21 mouse cellular contexts compared by ENCODE assay signal in genomic region chr8:35884545-35884944, GRCm38 (mm10).
DNase-seq lines count a peak whose midpoint lies in the region; ATAC-seq and TF ChIP-seq lines count a peak whose summit lies in the region.
"Had no signal": no experiment of that assay in that cellular context is flagged by ENCODE, and none has a peak within 500 bp of the region (broad histone marks: within the 10 kb centered on the region; RNA-seq: fewer than 3 reads in every experiment).

No protein-coding gene starts in this region.

- no peak overlapping the region for H3K4me2 ChIP-seq in forebrain, postnatal 0 days (ENCODE audit: low read depth)
- no peak overlapping the region for H3K4me2 ChIP-seq in forebrain, embryonic 12.5 days
- H3K4me2 ChIP-seq in lung, embryonic 14.5 days: no peak overlapping the region
- H3K4me2 ChIP-seq: liver, embryonic 11.5 days; lung, embryonic 15.5 days had no signal

- H3K9me3 ChIP-seq in forebrain, postnatal 0 days (ENCODE audit: low read length): no peaks in the 10 kb centered on the region
- H3K9me3 ChIP-seq in forebrain, embryonic 12.5 days: no peaks in the 10 kb centered on the region
- H3K9me3 ChIP-seq in lung, embryonic 14.5 days (ENCODE audit: low read depth, low read length): no peaks in the 10 kb centered on the region
- H3K9me3 ChIP-seq: limb, embryonic 10.5 days; lung, embryonic 15.5 days; megakaryocyte, embryonic 14.5 days had no signal

- H3K9ac ChIP-seq in forebrain, postnatal 0 days: no peak overlapping the region
- no peak overlapping the region for H3K9ac ChIP-seq in forebrain, embryonic 12.5 days
- H3K9ac ChIP-seq in lung, embryonic 14.5 days: no peak overlapping the region
- H3K9ac ChIP-seq: lung, embryonic 15.5 days had no signal

- 0 out of 2 replicates have a peak, but pooled peaks cover 3% of the 10 kb centered on the region for H3K4me1 ChIP-seq in forebrain, postnatal 0 days (ENCODE audit: insufficient read depth)
- H3K4me1 ChIP-seq in forebrain, embryonic 12.5 days: peaks cover 19% of the 10 kb centered on the region
- H3K4me1 ChIP-seq in lung, embryonic 14.5 days (ENCODE audit: insufficient read depth): peaks cover 10% of the 10 kb centered on the region; the same call in 1 of the 2 replicates
- H3K4me1 ChIP-seq: megakaryocyte, embryonic 14.5 days had no signal

- ATAC-seq in forebrain, postnatal 0 days: no peak
- ATAC-seq in forebrain, embryonic 12.5 days (ENCODE audit: low FRiP score): no peak
- ATAC-seq in lung, embryonic 14.5 days (ENCODE audit: insufficient read depth): no peak; the same call in 1 of the 2 replicates
- ATAC-seq: intestine, postnatal 0 days had no signal

- 63% methylated on average over 6 of the region's 6 CpGs for WGBS in forebrain, postnatal 0 days
- WGBS in forebrain, embryonic 12.5 days: 86% methylated on average over 6 of the region's 6 CpGs
- 48% methylated on average over 6 of the region's 6 CpGs for WGBS in lung, embryonic 14.5 days

- H3K36me3 ChIP-seq in forebrain, postnatal 0 days (ENCODE audit: insufficient read depth): no peaks in the 10 kb centered on the region
- H3K36me3 ChIP-seq in forebrain, embryonic 12.5 days (replicated peaks): no peaks in the 10 kb centered on the region
- H3K36me3 ChIP-seq in lung, embryonic 14.5 days (ENCODE audit: insufficient read depth): no peaks in the 10 kb centered on the region
- H3K36me3 ChIP-seq: embryonic facial prominence, embryonic 10.5 days; limb, embryonic 10.5 days; lung, embryonic 15.5 days had no signal

- H3K4me3 ChIP-seq in forebrain, postnatal 0 days (ENCODE audit: low read depth, low read length): no peak overlapping the region
- no peak overlapping the region for H3K4me3 ChIP-seq in forebrain, embryonic 12.5 days (replicated peaks)
- H3K4me3 ChIP-seq in lung, embryonic 14.5 days (ENCODE audit: low read depth, low read length): no peak overlapping the region
- H3K4me3 ChIP-seq: embryonic facial prominence, embryonic 10.5 days; layer of hippocampus, adult 2 months; limb, embryonic 10.5 days; lung, embryonic 15.5 days; megakaryocyte, embryonic 14.5 days had no signal

- TF ChIP-seq CTCF in forebrain, postnatal 0 days (IDR thresholded peaks at IDR 0.05; ENCODE audit: low read depth): no peak
- TF ChIP-seq CTCF in lung, embryonic 14.5 days (IDR thresholded peaks at IDR 0.05; ENCODE audit: low read depth): no peak

- no peak for DNase-seq in forebrain, postnatal 0 days
- DNase-seq in lung, embryonic 14.5 days: peak; percentile 38
- DNase-seq in lung, adult 18-20 months: no peak
- DNase-seq in right cerebral cortex, postnatal 14 days: peak; percentile 11
- no peak for DNase-seq in right cerebral cortex, postnatal 36 days (ENCODE audit: low spot score in 2 of 2)
- DNase-seq in urinary bladder, adult 2 months (ENCODE audit: low spot score): no peak
- no peak for DNase-seq in kidney, postnatal 25 days
- DNase-seq: cerebellum, adult 11 months; cerebellum, postnatal 25 days; gastrocnemius, postnatal 25 days; heart, postnatal 4 days; thymus, postnatal 4 days had no signal

- no peaks in the 10 kb centered on the region for H3K27me3 ChIP-seq in forebrain, postnatal 0 days (ENCODE audit: insufficient read depth, low read length)
- H3K27me3 ChIP-seq in forebrain, embryonic 12.5 days: no peaks in the 10 kb centered on the region
- H3K27me3 ChIP-seq in lung, embryonic 14.5 days (ENCODE audit: insufficient read depth, low read length): peaks cover 3% of the 10 kb centered on the region; the same call in 1 of the 2 replicates

- peak overlapping the region; percentile 76 for H3K27ac ChIP-seq in forebrain, postnatal 0 days (ENCODE audit: low read depth, low read length)
- no peak overlapping the region for H3K27ac ChIP-seq in forebrain, embryonic 12.5 days
- H3K27ac ChIP-seq in lung, embryonic 14.5 days (ENCODE audit: low read depth): no peak overlapping the region
- H3K27ac ChIP-seq: embryonic facial prominence, embryonic 10.5 days; kidney, postnatal 0 days; layer of hippocampus, adult 2 months; limb, embryonic 10.5 days; lung, embryonic 15.5 days had no signal

Comparison
In these comparisons a context has a peak if more than half of its experiments do, and no peak if none do; other contexts are left out.
1. DNase-seq: peak in lung, embryonic 14.5 days (single experiment) and right cerebral cortex, postnatal 14 days (single experiment); none in forebrain, postnatal 0 days (single experiment), lung, adult 18-20 months (0 of 2), right cerebral cortex, postnatal 36 days (0 of 2), urinary bladder, adult 2 months (single experiment) and kidney, postnatal 25 days (0 of 2).